Mouse (Mus musculus): ENCODE results near the gene D430041D05Rik.

Gene D430041D05Rik

GRCm38 (mm10) chr2:104153876-104154275, 256.9 kb downstream of the D430041D05Rik start:
- DNase-seq (ENCODE audit: low spot score in 2 of 2): no peak

- no peak for DNase-seq (ENCODE audit: low spot score in 2 of 2)
These were observed 257.5 kb downstream of the D430041D05Rik start for GRCm38 (mm10) chr2:104153345-104153744.

DNA sequence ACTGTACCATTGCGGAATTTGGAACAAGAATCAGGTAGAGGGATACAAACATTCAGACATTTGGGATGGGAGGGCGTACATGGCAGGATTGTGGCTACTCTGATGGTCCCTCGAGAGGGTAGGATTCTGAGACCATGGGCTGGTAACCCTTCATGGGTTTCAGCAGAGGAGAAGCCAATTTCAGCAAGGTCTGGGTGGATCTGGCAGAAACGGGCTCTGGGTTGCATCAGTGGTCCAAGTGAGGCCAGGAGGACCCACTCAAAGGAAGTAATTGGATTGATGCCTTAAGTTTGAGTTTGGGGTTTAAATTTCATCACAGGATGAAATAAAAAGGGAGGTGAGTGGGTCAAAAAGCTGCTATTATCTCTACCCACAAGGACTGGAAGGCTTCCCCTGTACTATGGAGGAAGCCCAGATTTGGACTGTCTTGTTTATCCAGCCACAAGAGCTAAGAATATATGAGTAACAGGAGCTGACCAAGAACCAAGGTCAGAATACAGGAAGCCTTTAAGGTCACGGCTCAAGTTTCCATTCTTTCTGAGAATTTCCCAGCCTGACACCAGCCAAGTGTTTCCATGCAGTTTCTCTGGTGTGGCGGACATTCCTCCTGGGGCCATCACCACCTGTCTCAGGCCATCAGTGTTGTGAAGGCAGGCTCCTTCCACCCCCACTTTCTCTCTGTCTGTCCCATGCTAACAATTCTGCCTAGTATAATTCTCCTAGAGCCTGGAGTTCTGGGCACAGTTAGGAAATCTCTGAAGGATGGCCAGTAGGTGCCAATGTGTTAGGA, 260.0 kb downstream of the D430041D05Rik start:
- no peak for DNase-seq (ENCODE audit: low spot score in 2 of 2)

DNA sequence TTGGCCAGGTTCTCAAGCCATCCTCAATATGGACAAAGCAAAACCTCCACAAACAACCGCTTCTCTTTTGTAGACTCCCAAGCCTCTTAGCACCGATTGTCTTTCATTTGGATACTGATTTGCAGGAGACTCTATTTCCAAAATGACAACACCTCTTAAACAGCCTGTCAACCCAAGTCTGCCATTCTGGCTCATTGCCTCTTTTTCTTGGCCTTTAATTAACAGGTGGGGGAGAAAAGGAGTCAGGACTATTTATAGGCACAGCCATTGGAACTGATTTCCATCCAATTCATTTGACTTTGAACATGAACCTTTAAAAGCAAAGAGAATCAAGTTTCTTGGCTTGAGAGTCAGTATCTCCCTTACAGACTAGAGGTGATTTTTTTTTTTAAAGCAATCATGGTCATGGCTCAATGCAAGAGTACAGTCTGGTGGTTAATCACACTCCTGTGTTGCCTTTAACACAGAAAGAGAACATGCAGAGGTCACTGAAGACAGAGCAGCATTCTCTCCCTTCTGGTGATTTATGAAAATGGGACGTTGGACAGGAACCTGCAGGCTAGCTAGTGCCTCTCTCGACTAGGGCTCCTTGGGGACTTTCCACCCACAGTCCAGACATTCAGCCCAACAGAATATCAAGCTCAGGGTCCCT, 262.8 kb downstream of the D430041D05Rik start:
- no peak for DNase-seq (ENCODE audit: low spot score in 2 of 2)

GRCm38 (mm10) chr2:104145983-104146382, 264.8 kb downstream of the D430041D05Rik start:
- DNase-seq (ENCODE audit: low spot score in 2 of 2): no peak

DNA sequence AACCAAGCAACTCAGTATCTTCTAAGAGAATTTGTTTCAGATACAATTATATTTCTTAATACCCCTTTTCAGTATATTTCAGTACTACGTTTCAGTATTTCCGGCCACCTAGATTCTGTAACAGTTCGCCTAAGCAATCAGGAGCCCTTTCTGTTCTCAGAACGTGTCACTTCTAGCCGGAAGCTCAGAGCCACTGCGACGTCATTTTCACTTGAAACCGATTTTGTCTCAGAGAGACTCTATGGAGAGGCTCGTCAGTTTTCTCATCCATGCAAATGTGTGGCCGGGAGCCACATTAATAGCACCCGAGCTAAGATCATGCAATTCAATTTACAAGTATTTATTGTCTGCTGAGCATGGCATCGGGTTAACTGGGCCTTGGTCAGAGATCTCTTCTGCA, 266.8 kb downstream of the D430041D05Rik start:
- no peak for DNase-seq (ENCODE audit: low spot score in 2 of 2)

GRCm38 (mm10) chr2:104142140-104142539, 268.7 kb downstream of the D430041D05Rik start:
- no peak for DNase-seq (ENCODE audit: low spot score in 2 of 2)

DNA sequence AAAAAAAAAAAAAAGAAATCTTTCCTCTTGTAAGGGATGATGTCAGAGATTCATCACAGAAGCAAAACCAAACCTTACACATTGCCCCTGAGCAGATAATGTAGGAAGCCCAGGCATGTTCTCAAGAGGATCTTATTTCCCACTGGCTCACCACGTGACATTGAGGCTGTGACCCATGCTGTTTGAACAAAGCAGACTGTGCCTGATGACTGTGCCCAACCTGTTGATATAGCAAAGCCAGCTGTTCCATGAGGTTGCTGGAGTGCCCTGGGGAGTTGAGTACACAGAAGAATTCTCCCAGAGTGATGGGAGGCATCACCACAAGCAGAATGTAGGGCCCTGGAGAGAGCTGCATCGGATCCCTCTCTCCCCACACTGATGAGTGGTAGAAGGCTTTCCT, 274.9 kb downstream of the D430041D05Rik start:
- no peak for DNase-seq (ENCODE audit: low spot score in 2 of 2)

DNA sequence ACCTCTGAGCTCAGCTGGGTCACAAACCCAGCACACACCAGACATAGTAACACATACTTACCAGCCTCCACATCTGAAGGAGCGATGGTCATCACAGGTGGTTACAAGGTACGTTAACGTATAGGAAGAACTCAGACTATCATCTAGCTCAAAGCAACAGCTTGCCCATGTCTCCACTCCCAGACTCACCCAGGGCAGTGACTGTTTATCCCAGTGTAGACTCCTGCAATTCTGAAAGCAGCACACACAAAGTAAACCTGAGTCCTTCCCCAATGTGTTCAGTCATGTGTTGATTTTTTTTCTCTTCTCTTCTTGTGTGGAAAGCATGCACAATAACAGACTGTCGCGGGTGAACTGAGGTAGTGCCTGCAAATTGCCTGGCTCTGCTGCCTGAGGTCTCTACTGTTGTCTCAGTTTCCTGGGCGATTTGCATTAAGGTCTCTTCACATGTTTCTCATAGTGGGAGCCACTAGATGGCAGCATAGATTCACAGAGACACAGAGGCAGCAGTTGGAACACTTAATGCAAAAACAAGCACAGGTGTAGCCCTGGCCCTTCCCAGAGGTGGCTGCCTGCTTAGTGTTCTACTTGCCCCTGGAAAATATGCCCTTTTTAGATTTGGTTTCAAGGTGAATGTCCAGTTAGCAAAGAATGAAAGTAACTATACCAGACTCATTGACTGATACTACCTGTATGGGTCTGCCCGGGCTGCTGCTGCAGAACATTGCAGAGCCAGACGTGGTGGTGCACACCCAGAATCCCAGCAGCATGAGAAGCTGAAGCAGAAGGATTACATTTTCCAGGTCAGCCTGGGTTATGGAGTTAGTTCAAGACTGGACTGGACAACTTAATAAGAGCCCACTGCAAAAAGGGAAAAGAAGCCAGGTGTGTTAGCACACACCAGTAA, 276.4 kb downstream of the D430041D05Rik start:
- DNase-seq (ENCODE audit: low spot score in 2 of 2): peak in 1 of 2 experiments; percentile 29

GRCm38 (mm10) chr2:104133042-104133810, 277.6 kb downstream of the D430041D05Rik start:
- no peak for DNase-seq (ENCODE audit: low spot score in 2 of 2)

GRCm38 (mm10) chr2:104132266-104132859, 278.4 kb downstream of the D430041D05Rik start:
- DNase-seq (ENCODE audit: low spot score in 2 of 2): no peak

- no peak for DNase-seq (ENCODE audit: low spot score in 2 of 2)
These were observed 279.8 kb downstream of the D430041D05Rik start for GRCm38 (mm10) chr2:104130969-104131368.

GRCm38 (mm10) chr2:104130165-104130564, 280.6 kb downstream of the D430041D05Rik start:
- DNase-seq (ENCODE audit: low spot score in 2 of 2): no peak

DNA sequence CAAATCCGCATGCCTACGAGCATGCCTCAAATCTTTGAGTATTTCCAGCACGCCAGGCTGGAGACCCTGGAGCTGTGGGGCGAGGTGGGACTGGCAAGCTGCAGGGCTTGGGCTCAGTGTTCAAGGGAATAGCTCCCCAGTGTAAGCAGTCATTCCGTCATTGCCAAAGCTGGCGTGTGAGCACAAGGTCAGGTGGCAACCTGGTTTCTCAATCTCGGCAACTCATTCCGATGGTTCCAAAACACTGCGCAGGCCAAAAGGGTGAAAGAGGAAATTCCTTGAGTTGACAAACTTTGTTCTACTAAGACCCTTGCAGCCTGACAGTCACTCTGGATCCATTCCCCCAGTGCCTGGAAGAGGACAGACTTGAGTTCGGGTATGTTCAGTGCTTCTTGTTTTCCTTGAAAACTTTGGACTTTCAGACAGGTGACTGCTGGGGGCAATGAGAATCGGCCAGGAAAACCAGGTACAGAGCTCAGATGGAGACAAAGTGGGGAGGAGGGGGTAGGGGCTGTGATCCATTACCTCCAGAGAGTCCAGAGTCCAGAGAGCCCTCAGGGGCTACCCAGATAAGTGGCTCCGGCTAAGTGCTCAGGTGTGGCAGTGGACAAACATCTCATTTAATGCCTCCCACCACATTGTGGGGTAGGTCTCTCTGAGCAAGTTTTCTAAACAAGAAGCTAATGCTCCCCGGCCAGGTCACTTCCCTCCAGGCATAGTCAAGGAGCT, 281.8 kb downstream of the D430041D05Rik start:
- no peak for DNase-seq (ENCODE audit: low spot score in 2 of 2)

DNA sequence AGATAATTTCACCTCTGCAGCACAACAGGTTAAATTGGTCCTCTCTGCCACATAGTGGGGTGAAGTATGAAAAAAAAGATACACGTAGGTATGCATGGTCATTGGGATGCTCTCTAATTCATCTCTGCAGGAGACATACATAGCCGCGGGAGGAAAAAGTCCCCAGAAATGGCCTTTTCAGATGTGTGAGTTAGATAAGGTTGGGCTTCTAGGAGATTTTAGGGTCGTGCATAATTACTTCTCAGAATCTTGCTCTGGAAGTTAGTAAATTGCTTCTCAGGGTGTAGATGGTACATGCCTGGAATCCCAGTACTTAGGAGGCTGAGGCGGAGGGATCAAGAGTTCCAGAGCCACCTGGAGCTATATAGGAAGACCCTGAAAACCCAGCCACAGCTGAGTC, 286.7 kb downstream of the D430041D05Rik start:
- no peak for DNase-seq (ENCODE audit: low spot score in 2 of 2)

DNA sequence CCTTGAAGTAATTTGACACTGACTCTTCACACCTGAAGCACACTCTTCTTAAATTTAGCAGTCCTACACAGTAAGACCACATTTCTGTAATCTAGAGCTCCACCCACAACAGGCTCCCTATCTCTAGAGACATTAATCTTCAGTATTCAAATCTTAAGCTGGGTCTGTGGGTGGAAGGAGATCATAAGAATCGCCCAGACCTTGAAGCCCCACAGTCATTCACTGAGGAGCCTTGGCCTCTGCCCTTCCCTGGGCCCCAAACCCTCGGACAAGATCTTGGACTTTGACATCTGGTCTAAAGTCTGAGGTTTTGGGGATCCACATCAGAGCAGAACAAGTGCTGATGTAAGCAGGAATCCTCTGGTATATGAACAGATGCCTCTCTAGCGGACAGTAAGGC, 287.3 kb downstream of the D430041D05Rik start:
- no peak for DNase-seq (ENCODE audit: low spot score in 2 of 2)

- DNase-seq (ENCODE audit: low spot score in 2 of 2): peak; percentile 87 to 88
These were observed 288.1 kb downstream of the D430041D05Rik start, which contains the start of gene A930018P22Rik for GRCm38 (mm10) chr2:104122505-104123378. Gene A930018P22Rik, plus strand, starts transcription at chr2:104122769.

DNA sequence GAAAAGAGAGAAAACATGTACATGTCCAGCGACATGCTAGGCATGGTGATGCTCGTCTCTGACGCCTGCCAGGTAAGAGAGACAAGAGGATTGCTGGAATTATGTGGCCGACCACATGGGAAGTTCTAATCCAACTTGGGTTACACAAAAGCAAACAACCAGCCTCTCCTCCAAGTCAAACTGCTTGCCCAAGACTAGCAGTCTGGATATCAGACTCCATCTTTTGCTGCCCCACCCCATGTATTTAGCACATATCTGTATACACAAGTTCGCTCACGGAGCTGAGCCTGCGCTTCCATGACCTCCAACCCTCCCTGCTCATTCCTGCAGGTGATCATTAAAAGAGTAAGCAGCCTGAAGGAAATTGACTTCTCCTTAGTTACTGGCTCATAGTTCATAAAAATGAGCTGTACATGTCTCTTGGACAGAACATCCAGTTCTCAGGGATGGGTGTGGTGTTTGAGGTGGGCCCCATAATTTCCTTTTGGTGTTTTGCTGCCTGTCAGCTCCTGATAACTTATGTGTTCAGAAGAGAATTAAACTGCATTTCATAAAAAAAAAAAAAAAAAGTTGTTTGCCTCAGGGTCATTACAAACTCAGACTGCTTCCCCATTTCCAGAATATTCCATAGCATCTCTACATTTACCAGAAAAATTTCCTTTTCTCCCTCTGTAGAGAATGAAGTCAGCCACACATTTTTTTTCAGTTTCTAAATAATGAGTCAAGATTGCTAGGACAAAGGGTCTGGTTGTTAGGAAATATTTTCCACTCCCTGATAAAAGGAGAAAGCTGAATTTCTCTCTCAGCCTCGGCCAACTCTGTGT, 288.9 kb downstream of the D430041D05Rik start:
- DNase-seq (ENCODE audit: low spot score in 2 of 2): no peak

All from urinary bladder, postnatal 4 days (tissue).